32 mouse cellular contexts compared by ENCODE assay signal in genomic region chr13:99378223-99378622, GRCm38 (mm10).
"Had no signal": no experiment of that assay in that cellular context is flagged by ENCODE, and none has a peak within 500 bp of the region (broad histone marks: within the 10 kb centered on the region; RNA-seq: fewer than 3 reads in every experiment).

No protein-coding gene starts in this region.

- DNase-seq: left cerebral cortex, postnatal 4 days; liver; liver, embryonic 13.5 days; liver, postnatal 0 days; lung, adult 18-20 months; lung, adult 2 months; lung, embryonic 14.5 days; lung, postnatal 10 days; lung, postnatal 14 days; lung, postnatal 36 days; lung, postnatal 4 days; midbrain, embryonic 14.5 days had no signal

- ATAC-seq: liver, embryonic 12.5 days; liver, postnatal 0 days; lung, postnatal 0 days; midbrain, embryonic 13.5 days; midbrain, embryonic 15.5 days; midbrain, embryonic 16.5 days had no signal

- H3K9ac ChIP-seq: limb, embryonic 12.5 days; limb, embryonic 13.5 days; limb, embryonic 15.5 days; liver, embryonic 12.5 days; liver, embryonic 13.5 days; liver, embryonic 14.5 days; liver, embryonic 15.5 days; liver, postnatal 0 days; lung, embryonic 14.5 days; lung, embryonic 15.5 days; midbrain, embryonic 12.5 days; midbrain, embryonic 13.5 days; midbrain, embryonic 15.5 days; neural tube, embryonic 12.5 days had no signal

- H3K9me3 ChIP-seq: limb, embryonic 10.5 days; limb, embryonic 12.5 days; limb, embryonic 13.5 days; limb, embryonic 15.5 days; liver, embryonic 12.5 days; liver, embryonic 13.5 days; liver, embryonic 15.5 days; lung, embryonic 15.5 days; megakaryocyte, embryonic 14.5 days; midbrain, embryonic 10.5 days; midbrain, embryonic 12.5 days; midbrain, embryonic 13.5 days; midbrain, embryonic 15.5 days; neural tube, embryonic 12.5 days had no signal

- H3K27ac ChIP-seq: limb, embryonic 10.5 days; limb, embryonic 12.5 days; limb, embryonic 13.5 days; limb, embryonic 15.5 days; liver, embryonic 12.5 days; liver, embryonic 13.5 days; liver, embryonic 14.5 days; liver, embryonic 15.5 days; lung, embryonic 15.5 days; macrophage; midbrain, embryonic 10.5 days; midbrain, embryonic 12.5 days; midbrain, embryonic 13.5 days; midbrain, embryonic 15.5 days; neural tube, embryonic 12.5 days had no signal

- H3K4me3 ChIP-seq: limb, embryonic 10.5 days; limb, embryonic 12.5 days; limb, embryonic 13.5 days; limb, embryonic 15.5 days; liver, embryonic 12.5 days; liver, embryonic 13.5 days; liver, embryonic 15.5 days; lung, embryonic 15.5 days; megakaryocyte, embryonic 14.5 days; midbrain, embryonic 10.5 days; midbrain, embryonic 12.5 days; midbrain, embryonic 13.5 days; midbrain, embryonic 15.5 days; myocyte; neural tube, embryonic 12.5 days had no signal

- H3K36me3 ChIP-seq: midbrain, embryonic 15.5 days; neural tube, embryonic 12.5 days had no signal

- H3K4me2 ChIP-seq: limb, embryonic 12.5 days; limb, embryonic 13.5 days; limb, embryonic 15.5 days; liver, embryonic 11.5 days; liver, embryonic 12.5 days; liver, embryonic 13.5 days; liver, embryonic 15.5 days; lung, embryonic 14.5 days; lung, embryonic 15.5 days; midbrain, embryonic 11.5 days; midbrain, embryonic 12.5 days; midbrain, embryonic 13.5 days; midbrain, embryonic 15.5 days; neural tube, embryonic 12.5 days had no signal

- H3K27me3 ChIP-seq: limb, embryonic 12.5 days; limb, embryonic 13.5 days; limb, embryonic 15.5 days; liver, embryonic 12.5 days; liver, embryonic 13.5 days; liver, embryonic 15.5 days; lung, embryonic 15.5 days; megakaryocyte, embryonic 14.5 days; midbrain, embryonic 12.5 days; midbrain, embryonic 13.5 days; midbrain, embryonic 15.5 days; neural tube, embryonic 12.5 days had no signal

- H3K4me1 ChIP-seq: limb, embryonic 15.5 days; liver, embryonic 12.5 days; liver, embryonic 13.5 days; liver, embryonic 15.5 days; lung, embryonic 15.5 days had no signal
